12 mouse cellular contexts compared by ENCODE assay signal in the genomic region with DNA sequence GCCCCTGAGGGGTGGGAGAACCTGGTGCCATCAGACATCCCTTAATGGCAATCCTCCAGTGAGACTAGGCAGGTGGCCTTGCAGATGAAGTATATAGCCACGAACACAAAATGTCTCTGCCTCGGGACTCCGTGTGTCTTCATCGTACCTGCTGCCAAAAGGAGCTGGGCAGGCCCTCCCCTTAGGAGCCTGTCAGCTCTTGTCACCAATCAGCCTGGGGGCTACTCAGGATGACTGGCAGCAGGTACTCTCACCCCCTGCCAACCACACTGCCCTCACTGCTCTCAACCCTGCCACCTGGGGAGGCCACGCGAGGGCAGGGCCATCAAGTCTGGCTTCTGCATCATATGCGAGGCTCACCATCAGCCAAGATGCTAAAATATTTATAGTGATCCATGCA.
"Had no signal": no experiment of that assay in that cellular context is flagged by ENCODE, and none has a peak within 500 bp of the region (broad histone marks: within the 10 kb centered on the region; RNA-seq: fewer than 3 reads in every experiment).

No protein-coding gene starts in this region.

- H3K9me3 ChIP-seq: limb, embryonic 12.5 days; liver, embryonic 13.5 days; lung, embryonic 15.5 days; neural tube, embryonic 12.5 days had no signal

- H3K27ac ChIP-seq: left cerebral cortex, adult 2 months; limb, embryonic 12.5 days; liver, embryonic 13.5 days; lung, embryonic 15.5 days; neural tube, embryonic 12.5 days; stomach, postnatal 0 days had no signal

- H3K27me3 ChIP-seq: limb, embryonic 12.5 days; liver, embryonic 13.5 days; lung, embryonic 15.5 days; neural tube, embryonic 12.5 days had no signal

- H3K4me1 ChIP-seq: limb, embryonic 12.5 days; liver, embryonic 13.5 days; lung, embryonic 15.5 days; neural tube, embryonic 12.5 days had no signal

- DNase-seq: kidney, adult 8-10 months; kidney, postnatal 25 days; liver; liver, embryonic 13.5 days; liver, postnatal 0 days; lung, postnatal 14 days; thymus, postnatal 4 days had no signal

- ATAC-seq: liver, postnatal 0 days had no signal

- H3K9ac ChIP-seq: limb, embryonic 12.5 days; liver, embryonic 13.5 days; liver, postnatal 0 days; lung, embryonic 15.5 days; neural tube, embryonic 12.5 days had no signal

- H3K4me2 ChIP-seq: limb, embryonic 12.5 days; liver, embryonic 13.5 days; lung, embryonic 15.5 days; neural tube, embryonic 12.5 days had no signal

- H3K36me3 ChIP-seq: limb, embryonic 12.5 days; liver, embryonic 13.5 days; lung, embryonic 15.5 days; neural tube, embryonic 12.5 days had no signal

- H3K4me3 ChIP-seq: left cerebral cortex, adult 2 months; limb, embryonic 12.5 days; liver, embryonic 13.5 days; lung, embryonic 15.5 days; neural tube, embryonic 12.5 days had no signal
